In genomic region chr8:13028482-13028881, GRCm38 (mm10) we compare ENCODE assay signal across 11 mouse cellular contexts. TPM values are rescaled to one million over a fixed set of nuclear protein-coding genes. Genes with fewer than 3 reads are reported as not detected.
DNase-seq lines count a peak whose midpoint lies in the region; ATAC-seq and TF ChIP-seq lines count a peak whose summit lies in the region.
"Had no signal": no experiment of that assay in that cellular context is flagged by ENCODE, and none has a peak within 500 bp of the region (broad histone marks: within the 10 kb centered on the region; RNA-seq: fewer than 3 reads in every experiment).

No protein-coding gene starts in this region.

- H3K27me3 ChIP-seq in midbrain, embryonic 14.5 days (ENCODE audit: control insufficient read depth, insufficient read depth, low read length): no peaks in the 10 kb centered on the region

- peak overlapping the region; percentile 54 for H3K27ac ChIP-seq in bone marrow macrophage, adult 2 months (ENCODE audit: insufficient read depth, low read depth, low read length)
- H3K27ac ChIP-seq in macrophage: peak overlapping the region; percentile 71
- no peak overlapping the region for H3K27ac ChIP-seq in midbrain, embryonic 14.5 days (replicated peaks; ENCODE audit: low read depth, low read length)

- WGBS in macrophage (ENCODE audit: missing documents): 3% methylated on average over 5 of the region's 5 CpGs
- WGBS in midbrain, embryonic 14.5 days: 82% methylated on average over 5 of the region's 5 CpGs

- H3K4me2 ChIP-seq in midbrain, embryonic 14.5 days (ENCODE audit: low read length): no peak overlapping the region

- no peaks in the 10 kb centered on the region for H3K9me3 ChIP-seq in midbrain, embryonic 14.5 days (ENCODE audit: control insufficient read depth, low read length)

- DNase-seq in cerebellum, postnatal 25 days: peak; percentile 34 to 50
- DNase-seq in left cerebral cortex, adult 18-20 months (ENCODE audit: low spot score in 2 of 2): peak; percentile 72 to 86
- no peak for DNase-seq in midbrain, embryonic 14.5 days
- no peak for DNase-seq in adrenal gland, postnatal 10 days
- no peak for DNase-seq in thymus, postnatal 36 days
- DNase-seq: adrenal gland, postnatal 25 days; kidney, adult 18-20 months had no signal

- H3K9ac ChIP-seq in midbrain, embryonic 14.5 days (replicated peaks; ENCODE audit: low read length): no peak overlapping the region

- no peak for ATAC-seq in midbrain, embryonic 14.5 days (ENCODE audit: low FRiP score, low TSS enrichment)

- H3K79me2 ChIP-seq in macrophage (ENCODE audit: inconsistent target): no peaks in the 10 kb centered on the region

- no peak overlapping the region for H3K4me3 ChIP-seq in bone marrow macrophage, adult 2 months (ENCODE audit: insufficient read depth, low read length)
- H3K4me3 ChIP-seq in macrophage (ENCODE audit: inconsistent target): no peak overlapping the region
- H3K4me3 ChIP-seq in midbrain, embryonic 14.5 days (replicated peaks; ENCODE audit: low read depth, low read length): no peak overlapping the region

- H3K36me3 ChIP-seq in macrophage (ENCODE audit: inconsistent target): no peaks in the 10 kb centered on the region
- no peaks in the 10 kb centered on the region for H3K36me3 ChIP-seq in midbrain, embryonic 14.5 days (ENCODE audit: control insufficient read depth, insufficient read depth, low read length)

- TF ChIP-seq POLR2A in bone marrow macrophage, adult 2 months (IDR thresholded peaks at IDR 0.05; ENCODE audit: borderline replicate concordance, low read depth, low read length): no peak

- H3K4me1 ChIP-seq in bone marrow macrophage, adult 2 months (ENCODE audit: control insufficient read depth, insufficient read depth, low read length): peaks cover 48% of the 10 kb centered on the region
- H3K4me1 ChIP-seq in midbrain, embryonic 14.5 days (ENCODE audit: control insufficient read depth, insufficient read depth, low read length): no peaks in the 10 kb centered on the region

- no peak for TF ChIP-seq CTCF in bone marrow macrophage, adult 2 months (IDR thresholded peaks at IDR 0.05; ENCODE audit: low read depth, low read length)

RNA-seq across cellular contexts. Expression of gene F7, which starts 2.6 kb away (rescaled TPM):
- 0.87 and 1.3 TPM in 2 replicates for polyA plus RNA-seq in bone marrow macrophage, adult 2 months (2012; ENCODE audit: insufficient read depth, insufficient read length, missing spikeins)
- under 1 TPM in 1 of 2 experiments, not detected in 1; 0.19 TPM for total RNA-seq in left cerebral cortex, adult 18-20 months (2021)
- total RNA-seq in macrophage (2018; cell fraction: chromatin; rRNA removed): 10 to 100 TPM in 1 of 26 experiments, 1 to 10 TPM in 25; 4.2 to 11.8 (median 7.6) TPM
- total RNA-seq in macrophage (2018; cell fraction: cytosol; rRNA removed): 1 to 10 TPM; 1.1 to 6.2 (median 2.9) TPM
- total RNA-seq in macrophage (2018; cell fraction: nucleus; rRNA removed): 10 to 100 TPM in 12 of 26 experiments, 1 to 10 TPM in 14; 5.2 to 20.3 (median 8.6) TPM
- 1.3 to 5.2 TPM (median 2.3 TPM) in 3 replicates for polyA plus RNA-seq in macrophage (2018)
- not detected in 2 replicates for polyA plus RNA-seq in midbrain, embryonic 14.5 days (2014; fragmentation: Nextera tagmentation; extraction: Ambion mirVana)
- 10 to 100 TPM in 1 of 2 experiments, 1 to 10 TPM in 1; 9.2 to 20.2 TPM for total RNA-seq in adrenal gland, postnatal 10 days (2021)
- polyA plus RNA-seq: heart, embryonic 14.5 days had no signal

RNA-seq across cellular contexts. Expression of gene F10, which starts 8.6 kb away (rescaled TPM):
- polyA plus RNA-seq in bone marrow macrophage, adult 2 months (2012; ENCODE audit: insufficient read depth, insufficient read length, missing spikeins): 2.5 and 3.9 TPM in 2 replicates
- total RNA-seq in left cerebral cortex, adult 18-20 months (2021): not detected
- total RNA-seq in macrophage (2018; cell fraction: chromatin; rRNA removed): 10 to 100 TPM in 9 of 26 experiments, 1 to 10 TPM in 17; 1.2 to 40.0 (median 6.1) TPM
- 10 to 100 TPM in 15 of 26 experiments, 1 to 10 TPM in 11; 2.3 to 26.0 (median 12.7) TPM for total RNA-seq in macrophage (2018; cell fraction: cytosol; rRNA removed)
- 10 to 100 TPM in 19 of 26 experiments, 1 to 10 TPM in 6, under 1 TPM in 1; 0.74 to 67.2 (median 21.5) TPM for total RNA-seq in macrophage (2018; cell fraction: nucleus; rRNA removed)
- polyA plus RNA-seq in macrophage (2018): 1.3 to 4.8 TPM (median 3.4 TPM) in 3 replicates
- polyA plus RNA-seq in midbrain, embryonic 14.5 days (2014; fragmentation: Nextera tagmentation; extraction: Ambion mirVana): 0.29 TPM in 1 of 2 replicates, not detected in the other
- 100 to 1,000 TPM in 1 of 2 experiments, 10 to 100 TPM in 1; 51.8 to 118 TPM for total RNA-seq in adrenal gland, postnatal 10 days (2021)
- total RNA-seq: ES-E14 had no signal

RNA-seq across cellular contexts. Expression of gene Proz, which starts 32.2 kb away (rescaled TPM):
- polyA plus RNA-seq in bone marrow macrophage, adult 2 months (2012; ENCODE audit: insufficient read depth, insufficient read length, missing spikeins): not detected in 2 replicates
- total RNA-seq in left cerebral cortex, adult 18-20 months (2021): not detected
- total RNA-seq in macrophage (2018; cell fraction: chromatin; rRNA removed): 1 to 10 TPM in 1 of 26 experiments, under 1 TPM in 9, not detected in 16; 0.23 to 1.1 (median 0.31) TPM
- under 1 TPM in 1 of 26 experiments, not detected in 25; 0.06 TPM for total RNA-seq in macrophage (2018; cell fraction: cytosol; rRNA removed)
- 1 to 10 TPM in 2 of 26 experiments, under 1 TPM in 14, not detected in 10; 0.17 to 1.1 (median 0.59) TPM for total RNA-seq in macrophage (2018; cell fraction: nucleus; rRNA removed)
- polyA plus RNA-seq in macrophage (2018): not detected in 3 replicates
- polyA plus RNA-seq in midbrain, embryonic 14.5 days (2014; fragmentation: Nextera tagmentation; extraction: Ambion mirVana): 1.4 TPM in 2 replicates
- total RNA-seq in adrenal gland, postnatal 10 days (2021): 10 to 100 TPM; 19.2 to 41.7 TPM
- total RNA-seq: adrenal gland, postnatal 25 days had no signal

Comparison
In these comparisons a context has a peak if more than half of its experiments do, and no peak if none do; other contexts are left out.
1. DNase-seq: peak in cerebellum, postnatal 25 days (2 of 2) and left cerebral cortex, adult 18-20 months (2 of 2); none in midbrain, embryonic 14.5 days (single experiment), adrenal gland, postnatal 10 days (single experiment) and thymus, postnatal 36 days (0 of 2).